Mouse (Mus musculus) sigmoid colon, adult 10 weeks (tissue): Measurements from ENCODE around the gene Cmtm3. TPM values are rescaled to one million over a fixed set of nuclear protein-coding genes. Genes with fewer than 3 reads are reported as not detected.

Experiments
- polyA plus RNA-seq: library from polyadenylated mRNA; stranded (reverse); fragments of 350-450 nt; fragmentation: Illumina TruSeq; extraction: RNeasy Lipid Tissue Mini Kit (QIAGEN cat#74804); gene quantifications from one replicate; pipeline ENCODE4 v1.2.3, GENCODE M21; 2014; ENCODE audit warnings: low read depth, low replicate concordance

Cmtm3 gene
- polyA plus RNA-seq: 7.3 TPM

GRCm38 (mm10) chr8:104339229-104339982 lies at the start of gene Cmtm3:
Gene Cmtm3, plus strand, starts transcription at chr8:104339410.

DNA sequence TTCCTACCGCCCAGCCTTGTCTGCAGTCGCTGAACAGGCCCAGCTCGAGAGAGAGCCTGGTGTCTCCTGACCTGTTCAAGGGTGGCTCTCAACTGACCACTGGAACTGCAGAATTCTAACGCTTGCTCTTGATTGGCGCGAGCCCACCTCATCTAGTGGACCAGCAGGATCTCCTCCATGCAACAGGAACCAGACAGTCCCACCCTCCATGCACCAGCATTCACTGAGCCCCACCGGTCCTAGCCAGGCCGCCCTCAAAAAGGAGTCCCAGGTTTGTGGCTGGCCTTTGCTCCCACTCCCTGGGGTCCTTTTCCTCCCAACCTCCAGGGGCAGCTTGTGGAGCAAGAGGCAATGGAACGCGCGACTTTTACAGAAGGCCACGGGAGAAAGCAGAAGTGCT lies 46.1 kb upstream of the Cmtm3 start, which contains the start of gene Cmtm2a:
TSS of gene Cmtm2a (minus strand) at position 101 of the 400 bp plus-strand sequence.

DNA sequence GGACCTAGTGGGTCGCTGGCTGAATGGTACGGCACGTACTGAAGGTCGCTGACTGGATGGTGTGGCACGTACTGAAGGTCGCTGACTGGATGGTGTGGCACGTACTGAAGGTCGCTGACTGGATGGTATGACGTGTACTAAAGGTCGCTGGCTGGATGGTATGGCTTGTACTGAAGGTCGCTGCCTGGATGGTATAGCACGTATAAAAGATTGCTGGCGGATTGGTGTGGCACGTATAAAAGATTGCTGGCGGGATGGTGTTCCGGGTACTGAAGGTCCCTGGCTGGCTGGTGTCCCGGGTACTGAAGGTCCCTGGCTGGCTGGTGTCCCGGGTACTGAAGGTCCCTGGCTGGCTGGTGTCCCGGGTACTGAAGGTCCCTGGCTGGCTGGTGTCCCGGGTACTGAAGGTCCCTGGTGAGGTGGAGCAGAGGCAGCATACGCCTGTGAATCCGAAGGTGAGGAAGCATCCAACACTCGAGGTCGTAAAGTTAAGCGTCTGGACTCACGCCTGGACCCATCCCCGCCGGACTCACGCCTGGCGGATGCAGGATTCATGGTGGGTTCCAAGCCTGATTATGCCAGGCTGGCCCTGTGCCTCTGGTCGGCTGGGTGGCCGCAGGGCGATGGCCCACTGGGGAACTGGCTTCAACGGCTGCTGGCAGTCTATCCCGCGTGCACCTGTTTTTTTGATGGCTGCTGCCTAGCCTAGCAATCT lies 29.6 kb upstream of the Cmtm3 start, which contains the start of the genes Gm45711 and Cmtm1:
TSS of gene Gm45711 (minus strand) at position 641 of the 715 bp plus-strand sequence.
TSS of gene Cmtm1 (minus strand) at position 705 of the 715 bp plus-strand sequence.

GRCm38 (mm10) chr8:104321267-104321666 lies 17.9 kb upstream of the Cmtm3 start, which contains the start of gene Gm11020:
Gene Gm11020, plus strand, starts transcription at chr8:104321567.

GRCm38 (mm10) chr8:104321930-104322329 lies 17.3 kb upstream of the Cmtm3 start, which contains the start of gene Cmtm2b:
Gene Cmtm2b, plus strand, starts transcription at chr8:104322230.

GRCm38 (mm10) chr8:104395703-104396357 lies 56.6 kb downstream of the Cmtm3 start, which contains the start of gene Cmtm4:
Gene Cmtm4, minus strand, starts transcription at chr8:104395807.

Other genes starting within 250 kb of the Cmtm3 start
- 4.2 TPM for gene Cdh5, start 237.8 kb upstream of the Cmtm3 start, polyA plus RNA-seq
- 1.5 TPM for gene Bean1, start 169.0 kb upstream of the Cmtm3 start, polyA plus RNA-seq
- 10.3 TPM for gene Tk2, start 90.9 kb upstream of the Cmtm3 start, polyA plus RNA-seq
- gene Cklf, start 88.5 kb upstream of the Cmtm3 start, polyA plus RNA-seq: 26.4 TPM
- gene Cmtm2a, start 46.2 kb upstream of the Cmtm3 start, polyA plus RNA-seq: not detected
- not detected for gene Gm45711, start 29.3 kb upstream of the Cmtm3 start, polyA plus RNA-seq
- not detected for gene Cmtm1, start 29.3 kb upstream of the Cmtm3 start, polyA plus RNA-seq
- not detected for gene Gm11020, start 17.8 kb upstream of the Cmtm3 start, polyA plus RNA-seq
- not detected for gene Cmtm2b, start 17.2 kb upstream of the Cmtm3 start, polyA plus RNA-seq
- gene Cmtm4, start 56.4 kb downstream of the Cmtm3 start, polyA plus RNA-seq: 145 TPM
- gene Dync1li2, start 103.6 kb downstream of the Cmtm3 start, polyA plus RNA-seq: 172 TPM
- 1.2 TPM for gene Terb1, start 170.5 kb downstream of the Cmtm3 start, polyA plus RNA-seq
- 316 TPM for gene Nae1, start 195.2 kb downstream of the Cmtm3 start, polyA plus RNA-seq
- 0.66 TPM for gene Car7, start 195.3 kb downstream of the Cmtm3 start, polyA plus RNA-seq